Mouse (Mus musculus): ENCODE data around the gene Fyn.

DNA sequence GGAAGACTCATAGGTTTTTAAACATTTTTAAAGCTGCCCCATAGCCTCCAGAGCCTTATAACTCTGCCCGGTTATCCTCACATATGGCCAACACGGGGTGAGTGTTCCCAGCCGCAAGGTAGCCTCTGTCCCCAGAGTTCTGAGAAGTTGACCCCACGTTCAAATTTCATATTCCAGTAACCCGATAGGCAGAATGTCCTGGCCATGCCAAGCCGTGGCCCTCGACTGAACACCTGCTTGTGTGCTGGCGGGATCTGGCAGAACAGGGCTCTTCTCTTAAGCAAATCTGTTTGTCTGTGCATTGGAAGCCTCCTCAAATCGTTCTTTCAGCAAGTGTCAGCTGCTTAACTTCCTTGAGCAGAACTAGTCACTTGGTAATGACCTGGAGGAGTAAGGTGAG is 188.7 kb downstream of the Fyn start:
- TF ChIP-seq CTCF (IDR thresholded peaks at IDR 0.05; ENCODE audit: low read depth) (no peak), EP300 (IDR thresholded peaks at IDR 0.05; ENCODE audit: low read depth) (no peak)

Measured in liver, postnatal 0 days (tissue).